Comparison of ENCODE assay signal across 8 mouse cellular contexts in genomic region chr6:136505867-136506266, GRCm38 (mm10). TPM values are rescaled to one million over a fixed set of nuclear protein-coding genes. Genes with fewer than 3 reads are reported as not detected.
DNase-seq lines count a peak whose midpoint lies in the region; ATAC-seq lines count a peak whose summit lies in the region.
"Not testable (repeated sequence)": the region's sequence is repeated elsewhere in the genome, so short reads cannot be mapped to it uniquely, and the experiment has no call there.

Gene Atf7ip (plus strand): TSS chr6:136506167.

- H3K4me3 ChIP-seq in brown adipose tissue, adult 24 weeks (ENCODE audit: insufficient read depth, low read depth, low read length); forebrain, embryonic 16.5 days (replicated peaks; ENCODE audit: low read length); heart, embryonic 13.5 days; lung, embryonic 16.5 days (ENCODE audit: low read length); neural tube, embryonic 13.5 days: not testable (repeated sequence)

- H3K4me1 ChIP-seq in brown adipose tissue, adult 24 weeks (ENCODE audit: control insufficient read depth, insufficient read depth, insufficient read length, low read length); forebrain, embryonic 16.5 days (replicated peaks; ENCODE audit: control insufficient read depth, insufficient read depth, low read length); heart, embryonic 13.5 days; lung, embryonic 16.5 days (replicated peaks; ENCODE audit: control insufficient read depth, insufficient read depth, low read length); neural tube, embryonic 13.5 days (replicated peaks): not testable (repeated sequence)

- H3K9me3 ChIP-seq in forebrain, embryonic 16.5 days (ENCODE audit: control insufficient read depth, low read length); heart, embryonic 13.5 days; lung, embryonic 16.5 days (ENCODE audit: control insufficient read depth, low read length); neural tube, embryonic 13.5 days: not testable (repeated sequence)

- not testable (repeated sequence) for H3K36me3 ChIP-seq in forebrain, embryonic 16.5 days (ENCODE audit: control insufficient read depth, insufficient read depth); heart, embryonic 13.5 days; lung, embryonic 16.5 days (ENCODE audit: control insufficient read depth, insufficient read depth, low read length); neural tube, embryonic 13.5 days

- not testable (repeated sequence) for DNase-seq in left cerebral cortex, postnatal 10 days (ENCODE audit: extremely low spot score in 1 of 2, low spot score in 2 of 2)

- not testable (repeated sequence) for H3K27me3 ChIP-seq in forebrain, embryonic 16.5 days (replicated peaks; ENCODE audit: control insufficient read depth, insufficient read depth, low read length); heart, embryonic 13.5 days (replicated peaks); lung, embryonic 16.5 days (ENCODE audit: control insufficient read depth, insufficient read depth, low read depth, low read length); neural tube, embryonic 13.5 days

- H3K4me2 ChIP-seq in forebrain, embryonic 16.5 days (ENCODE audit: low read length); heart, embryonic 13.5 days; lung, embryonic 16.5 days (ENCODE audit: low read depth, low read length); neural tube, embryonic 13.5 days: not testable (repeated sequence)

- 89% methylated on average over 3 of the region's 3 CpGs for WGBS in forebrain, embryonic 16.5 days
- 80% methylated on average over 3 of the region's 3 CpGs for WGBS in heart, embryonic 13.5 days
- 47% methylated on average over 1 of the region's 3 CpGs for WGBS in lung, embryonic 16.5 days
- 80% methylated on average over 3 of the region's 3 CpGs for WGBS in neural tube, embryonic 13.5 days

- H3K9ac ChIP-seq in forebrain, embryonic 16.5 days (replicated peaks; ENCODE audit: low read depth, low read length); heart, embryonic 13.5 days; lung, embryonic 16.5 days (ENCODE audit: low read length); neural tube, embryonic 13.5 days: not testable (repeated sequence)

- not testable (repeated sequence) for H3K27ac ChIP-seq in brown adipose tissue, adult 24 weeks (replicated peaks; ENCODE audit: low read depth, low read length); forebrain, embryonic 16.5 days (ENCODE audit: low read length); heart, embryonic 13.5 days (replicated peaks); lung, embryonic 16.5 days (ENCODE audit: low read length); neural tube, embryonic 13.5 days (replicated peaks)

- ATAC-seq in CD4-positive, CD25-positive, alpha-beta regulatory T cell, adult 4 months; forebrain, embryonic 16.5 days; heart, embryonic 13.5 days (ENCODE audit: extremely low read depth, insufficient number of reproducible peaks, low FRiP score, low TSS enrichment); inflammation-experienced regulatory T-cells, adult 6 months; lung, embryonic 16.5 days (ENCODE audit: low read depth); neural tube, embryonic 13.5 days (ENCODE audit: low read depth): not testable (repeated sequence)

- intact Hi-C loops in left cerebral cortex, postnatal 10 days (cut with DNase I), result not testable (repeated sequence)

RNA-seq across cellular contexts. Expression of gene Atf7ip, which starts in this region (rescaled TPM):
- polyA plus RNA-seq in CD4-positive, CD25-positive, alpha-beta regulatory T cell, adult 4 months (2017; shearing (Covaris generic)), result 100 to 1,000 TPM in 1 of 2 experiments, 10 to 100 TPM in 1; 96.5 to 115 TPM
- polyA plus RNA-seq in brown adipose tissue, adult 24 weeks (2012; ENCODE audit: insufficient read depth, insufficient read length, missing spikeins), result 13.8 and 15.4 TPM in 2 replicates
- 49.2 and 50.9 TPM in 2 replicates for polyA plus RNA-seq in forebrain, embryonic 16.5 days (2015; fragmentation: Nextera tagmentation; extraction: Ambion mirVana)
- 31.6 and 33.7 TPM in 2 replicates for polyA plus RNA-seq in heart, embryonic 13.5 days (2015; fragmentation: Nextera tagmentation; extraction: Ambion mirVana)
- 10 to 100 TPM; 79.8 to 94.2 (median 91.2) TPM for polyA plus RNA-seq in inflammation-experienced regulatory T-cells, adult 6 months (2017; shearing (Covaris generic))
- 100 to 1,000 TPM; 119 to 135 TPM for total RNA-seq in left cerebral cortex, postnatal 10 days (2021)
- 41.2 and 43.6 TPM in 2 replicates for polyA plus RNA-seq in lung, embryonic 16.5 days (2015; fragmentation: Nextera tagmentation; extraction: Ambion mirVana)
- polyA plus RNA-seq in neural tube, embryonic 13.5 days (2015; fragmentation: Nextera tagmentation; extraction: Ambion mirVana), result 37.8 and 55.4 TPM in 2 replicates
